Mouse (Mus musculus): ENCODE results near the gene Smim14.

Gene Smim14

DNA sequence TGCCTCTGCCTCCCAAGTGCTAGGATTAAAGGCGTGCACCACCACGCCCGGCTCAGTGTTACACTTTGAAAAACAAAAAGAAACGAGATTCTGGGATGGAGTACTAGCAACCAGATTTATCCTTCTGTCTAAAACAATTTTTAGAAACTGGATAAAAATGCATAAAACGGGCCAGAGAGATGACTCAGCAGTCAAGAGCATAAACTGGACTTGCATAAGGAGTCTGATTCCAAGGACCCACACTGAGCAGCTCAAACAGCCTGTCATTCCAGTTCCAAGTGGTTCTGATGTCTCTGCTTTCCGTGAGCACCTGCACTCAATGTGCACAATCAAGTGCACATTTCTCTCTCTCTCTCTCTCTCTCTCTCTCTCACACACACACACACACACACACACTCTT lies 67.2 kb downstream of the Smim14 start:
- no peak for DNase-seq (ENCODE audit: extremely low spot score, low read depth, low spot score)

DNA sequence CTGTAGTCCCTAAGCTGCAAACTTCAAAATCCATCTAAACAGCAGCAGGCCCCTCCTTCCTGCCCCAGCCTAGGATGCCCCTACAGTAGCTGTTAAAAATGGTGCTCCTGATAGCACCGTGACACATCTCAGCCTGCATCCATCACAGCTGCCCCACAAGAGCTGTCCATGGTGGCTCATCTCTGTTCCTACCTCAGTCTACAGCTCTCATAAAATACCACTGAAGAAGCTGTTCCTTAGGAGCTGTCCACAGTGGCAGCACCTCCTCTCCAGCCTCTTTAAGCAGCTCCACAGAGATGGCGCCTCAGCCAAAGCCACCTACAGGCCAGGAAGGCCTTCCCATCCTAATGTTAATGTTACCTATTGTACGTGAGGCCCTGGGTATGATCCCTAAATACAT lies 70.1 kb downstream of the Smim14 start:
- DNase-seq (ENCODE audit: extremely low spot score, low read depth, low spot score): no peak

DNA sequence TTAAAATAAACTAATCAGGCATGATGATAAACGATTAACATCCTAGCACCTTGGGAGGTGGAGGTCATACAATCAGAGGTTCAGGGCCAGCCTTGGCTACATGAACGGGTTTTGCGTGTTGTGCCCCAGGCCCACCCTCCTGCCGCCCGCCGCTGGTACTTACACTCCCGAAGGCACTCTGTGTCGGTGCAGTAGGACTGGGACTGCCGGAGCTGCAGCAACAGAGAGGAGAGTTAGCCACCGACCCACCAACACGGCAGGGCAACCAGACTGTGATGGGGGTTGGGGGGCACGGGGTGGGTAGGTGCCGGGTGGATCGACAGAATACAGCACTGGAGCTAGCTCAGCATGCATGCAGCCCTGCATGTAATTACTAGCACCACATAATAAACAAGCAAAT lies 76.6 kb downstream of the Smim14 start:
- DNase-seq (ENCODE audit: extremely low spot score, low read depth, low spot score): no peak

DNA sequence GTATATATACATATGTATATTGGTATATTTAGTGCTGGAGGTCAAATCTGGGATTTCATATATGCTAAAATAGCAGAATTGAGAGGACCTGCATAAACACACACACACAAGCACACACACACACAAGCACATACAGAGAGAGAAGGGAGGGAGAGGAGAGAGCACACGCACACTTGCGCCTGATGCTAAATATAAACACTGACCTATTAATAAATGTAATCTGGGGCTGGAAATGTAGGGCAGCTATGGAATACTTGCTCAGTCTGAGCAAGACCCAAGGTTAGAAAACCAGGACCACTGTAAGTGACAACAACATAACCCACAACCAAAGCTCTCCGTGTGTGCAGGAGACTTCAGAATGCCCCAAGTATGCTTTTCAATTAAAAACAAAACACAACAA lies 77.5 kb downstream of the Smim14 start:
- no peak for DNase-seq (ENCODE audit: extremely low spot score, low read depth, low spot score)

DNA sequence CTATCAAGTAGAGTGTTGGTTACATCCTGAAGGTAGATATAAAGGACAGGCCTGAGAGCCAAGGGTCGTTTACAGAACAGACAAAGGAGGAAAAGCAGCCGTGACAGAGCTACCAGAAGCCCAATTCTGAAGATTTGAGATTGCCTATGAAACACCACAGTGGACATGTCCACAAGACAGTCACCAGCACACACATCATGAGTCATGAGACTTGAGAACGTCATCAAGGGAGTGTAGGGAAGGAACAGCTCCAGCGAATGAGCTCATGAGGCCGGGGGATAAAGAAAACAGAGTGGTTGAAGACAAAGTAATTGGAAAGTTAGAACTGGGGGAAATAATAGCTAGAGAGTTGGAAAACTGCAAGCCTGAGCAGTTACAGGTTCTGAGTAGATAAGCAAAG lies 79.1 kb downstream of the Smim14 start:
- no peak for DNase-seq (ENCODE audit: extremely low spot score, low read depth, low spot score)

DNA sequence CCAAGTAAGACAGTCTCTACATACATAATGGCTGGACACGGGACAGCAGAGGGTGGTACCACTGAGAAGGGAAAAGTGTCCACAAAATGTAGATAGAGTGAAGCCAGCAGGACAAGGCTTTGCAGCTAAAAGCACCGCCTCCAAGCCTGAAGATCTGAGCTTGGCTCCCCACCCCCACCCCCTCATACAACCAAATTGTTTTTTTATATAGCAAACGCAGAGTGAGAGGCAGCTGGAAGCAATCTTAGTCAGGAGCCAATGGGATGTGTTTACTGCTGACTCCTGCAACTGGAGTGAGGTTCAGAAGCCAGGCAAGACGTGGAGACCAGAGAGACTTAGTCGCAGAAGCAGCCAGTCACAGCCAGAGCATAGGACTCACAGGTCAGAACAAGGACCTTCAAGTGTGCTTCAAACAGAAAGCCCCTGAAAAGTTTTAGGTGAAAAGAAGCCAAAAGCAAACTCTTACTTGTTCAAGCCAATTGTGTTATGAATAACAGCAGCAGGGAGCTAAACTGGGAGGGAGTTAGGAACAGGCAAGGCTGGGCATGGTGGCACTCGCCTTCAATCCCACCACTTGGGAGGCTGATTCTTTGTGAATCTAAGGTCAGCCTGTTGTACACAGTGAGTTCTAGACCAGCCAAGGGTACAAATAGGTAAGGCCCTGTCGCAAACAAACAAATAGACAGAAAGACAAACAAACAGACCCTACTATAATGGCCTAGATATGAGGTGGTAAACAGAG lies 79.7 kb downstream of the Smim14 start:
- DNase-seq (ENCODE audit: extremely low spot score, low read depth, low spot score): peak; percentile 41

DNA sequence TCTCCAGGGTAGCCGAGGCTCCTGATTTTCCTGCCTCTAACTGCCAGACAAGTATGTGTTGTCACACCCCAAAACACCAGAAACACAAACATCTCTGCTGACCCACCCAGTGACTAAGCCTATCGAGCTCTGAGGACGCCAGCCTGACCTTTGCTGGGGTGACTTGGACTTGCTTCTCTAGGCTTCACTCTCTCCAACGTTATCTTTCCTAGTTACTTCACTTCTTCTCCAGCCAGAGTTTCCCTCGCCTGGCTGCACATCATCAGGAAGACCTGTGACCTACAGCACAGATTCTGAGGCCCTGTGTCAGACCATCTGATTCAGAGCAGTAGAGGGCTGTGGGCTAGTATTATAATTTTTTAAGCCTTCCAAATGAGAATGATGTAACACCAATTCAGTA lies 82.2 kb downstream of the Smim14 start:
- no peak for DNase-seq (ENCODE audit: extremely low spot score, low read depth, low spot score)

DNA sequence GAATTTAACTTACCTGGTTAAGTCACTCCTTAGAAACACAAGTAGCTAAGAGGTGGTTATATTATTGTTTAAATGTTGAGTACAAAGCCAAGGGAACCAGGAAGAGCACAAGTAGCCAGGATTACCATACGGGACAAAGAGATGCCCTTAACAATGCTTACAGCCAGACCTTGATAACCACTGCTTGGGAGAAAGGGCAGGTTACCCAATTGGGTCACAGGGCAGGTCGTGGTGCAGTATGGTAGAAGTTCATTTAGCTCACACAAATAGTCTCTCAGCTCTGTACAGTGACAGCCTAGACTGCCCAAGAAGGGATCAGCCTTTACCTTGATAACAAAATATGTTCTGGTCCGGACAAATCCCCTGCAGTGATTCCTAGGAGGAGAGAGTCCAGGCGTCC lies 88.0 kb downstream of the Smim14 start:
- no peak for DNase-seq (ENCODE audit: extremely low spot score, low read depth, low spot score)

DNA sequence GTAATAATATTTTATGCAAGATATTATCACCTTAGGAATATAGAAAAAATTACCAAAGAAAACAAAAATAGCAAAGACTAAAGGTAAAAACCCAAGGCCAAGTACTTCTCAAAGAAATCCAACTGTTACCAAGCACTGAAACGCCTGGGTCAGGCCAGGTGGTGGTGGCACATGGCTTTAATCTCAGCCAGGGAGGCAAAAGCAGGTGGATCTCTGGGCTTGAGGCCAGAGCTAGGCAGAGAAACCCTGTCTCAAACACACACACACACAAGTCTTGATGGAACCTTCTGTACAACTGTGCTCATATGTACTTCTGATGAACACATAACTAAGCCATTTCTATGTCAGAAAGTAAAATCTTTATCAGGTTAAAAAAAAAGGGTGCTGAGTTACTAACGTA lies 89.2 kb downstream of the Smim14 start:
- no peak for DNase-seq (ENCODE audit: extremely low spot score, low read depth, low spot score)

DNA sequence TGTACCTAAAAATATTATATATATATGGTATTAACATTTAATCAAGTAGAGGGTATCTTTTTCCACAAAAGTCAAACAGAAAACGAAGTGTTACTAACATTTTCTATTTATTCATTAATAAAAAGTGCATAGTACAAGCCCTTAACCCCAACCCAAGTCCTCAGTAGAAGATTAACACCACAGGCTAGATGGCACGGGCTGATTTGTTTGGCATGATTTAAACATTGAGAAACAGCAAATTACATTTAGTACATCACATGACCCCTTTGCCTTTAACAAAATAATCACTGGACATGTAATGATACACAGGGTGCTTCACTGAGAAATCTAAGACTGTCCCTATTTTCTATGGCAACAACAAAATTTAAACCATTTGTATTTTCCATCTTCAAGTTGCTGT lies 90.2 kb downstream of the Smim14 start:
- no peak for DNase-seq (ENCODE audit: extremely low spot score, low read depth, low spot score)

DNA sequence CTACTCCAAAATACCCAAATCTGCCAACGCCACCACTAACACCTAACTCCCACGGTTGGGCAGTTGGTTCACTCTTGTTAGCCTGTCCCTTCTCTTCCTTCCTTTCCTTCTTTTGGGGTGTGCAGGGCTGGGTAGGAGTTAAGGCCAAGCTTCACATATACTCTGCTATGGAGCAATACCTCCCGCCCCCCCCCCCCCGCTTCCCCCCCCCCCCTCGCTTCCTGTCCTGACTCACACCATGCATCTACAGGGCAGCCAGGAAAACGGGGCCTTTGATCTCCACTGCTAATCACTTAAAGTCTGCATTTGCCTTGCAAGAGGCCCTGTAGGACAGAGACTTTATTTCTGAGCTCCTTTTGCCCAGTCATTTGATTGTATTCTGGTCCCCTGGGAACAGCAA lies 92.0 kb downstream of the Smim14 start:
- no peak for DNase-seq (ENCODE audit: extremely low spot score, low read depth, low spot score)

DNA sequence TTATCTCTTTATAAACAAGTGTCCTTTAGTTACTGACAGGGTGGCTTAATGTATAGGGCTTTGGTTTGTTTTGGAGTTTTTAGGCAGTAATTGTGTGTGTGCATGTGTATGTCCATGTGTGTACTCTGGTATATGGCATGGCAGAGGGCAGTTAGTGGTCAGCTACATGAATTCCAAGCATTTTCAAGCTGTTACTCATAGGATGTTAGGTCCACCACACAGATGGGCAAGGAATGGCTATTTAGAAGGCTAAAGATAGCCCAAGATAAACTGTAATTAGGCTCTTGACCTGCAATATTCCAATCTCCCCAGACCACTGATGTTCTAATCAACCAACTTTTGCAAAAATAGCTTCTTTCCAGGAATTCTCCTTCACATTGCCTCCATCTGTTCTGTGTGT lies 98.9 kb downstream of the Smim14 start:
- DNase-seq (ENCODE audit: extremely low spot score, low read depth, low spot score): no peak

DNA sequence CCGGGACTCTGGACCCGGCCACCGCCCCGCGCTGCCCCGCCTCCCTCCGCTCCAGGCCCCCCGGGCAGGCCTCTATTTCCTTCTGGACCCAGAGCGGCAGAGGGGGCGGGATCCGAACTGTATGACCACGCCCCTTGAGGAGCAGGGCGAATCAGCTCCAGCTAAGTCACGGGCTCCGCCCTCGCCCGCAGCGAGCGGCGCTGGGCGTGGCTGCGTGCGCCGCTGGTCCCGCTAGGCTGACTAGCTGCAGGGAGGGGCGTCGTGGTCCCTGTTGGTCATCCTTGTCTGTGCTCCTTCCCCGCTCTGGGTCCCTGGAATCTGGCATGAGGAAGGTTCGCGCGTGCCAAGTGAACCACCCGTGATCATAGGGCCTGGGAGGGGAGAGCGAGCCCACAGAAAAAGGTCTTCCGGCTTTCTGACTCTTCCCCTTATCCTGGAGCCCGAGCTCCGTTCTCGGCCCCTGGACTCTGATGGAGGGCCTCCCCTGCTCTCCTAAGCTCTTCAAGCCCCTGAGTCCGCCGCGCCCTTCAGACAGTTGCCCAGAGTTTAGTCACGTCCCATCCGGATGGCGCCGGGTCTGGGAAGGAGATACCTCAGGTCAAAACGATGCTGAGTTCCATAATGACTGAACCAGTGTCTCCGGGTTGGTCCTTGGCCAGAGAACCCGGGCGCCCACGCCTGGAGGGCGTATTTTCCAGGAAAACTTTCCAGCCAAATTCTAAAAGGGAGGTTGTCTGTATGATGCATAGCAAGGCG lies 101.0 kb downstream of the Smim14 start, which contains the start of gene Ugdh:
TSS of gene Ugdh (minus strand) at position 144 of the 756 bp plus-strand sequence.
- peak; percentile 86 for DNase-seq (ENCODE audit: extremely low spot score, low read depth, low spot score)

DNA sequence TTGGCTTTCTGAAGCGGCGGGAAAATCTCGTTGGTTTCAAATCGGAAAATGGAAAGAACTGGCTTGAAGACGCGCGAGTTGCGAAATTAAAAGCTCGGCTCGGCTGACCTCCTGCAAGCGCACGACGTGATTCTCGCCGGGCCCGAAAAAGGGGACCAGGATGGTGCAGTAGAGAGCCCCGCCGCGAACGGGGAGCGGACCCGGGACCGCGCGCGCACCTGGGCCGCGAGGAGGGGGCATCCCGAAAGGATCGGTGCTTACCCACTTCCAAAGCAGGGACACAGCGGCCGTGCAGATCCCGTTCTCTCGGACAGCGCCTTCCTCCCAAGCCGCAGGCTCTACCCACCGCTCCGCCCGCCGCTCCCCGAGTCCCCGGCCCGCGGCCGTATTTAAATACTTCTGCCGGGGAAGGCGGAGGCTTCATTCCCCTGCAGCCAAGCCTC lies 101.6 kb downstream of the Smim14 start:
- DNase-seq (ENCODE audit: extremely low spot score, low read depth, low spot score): no peak

DNA sequence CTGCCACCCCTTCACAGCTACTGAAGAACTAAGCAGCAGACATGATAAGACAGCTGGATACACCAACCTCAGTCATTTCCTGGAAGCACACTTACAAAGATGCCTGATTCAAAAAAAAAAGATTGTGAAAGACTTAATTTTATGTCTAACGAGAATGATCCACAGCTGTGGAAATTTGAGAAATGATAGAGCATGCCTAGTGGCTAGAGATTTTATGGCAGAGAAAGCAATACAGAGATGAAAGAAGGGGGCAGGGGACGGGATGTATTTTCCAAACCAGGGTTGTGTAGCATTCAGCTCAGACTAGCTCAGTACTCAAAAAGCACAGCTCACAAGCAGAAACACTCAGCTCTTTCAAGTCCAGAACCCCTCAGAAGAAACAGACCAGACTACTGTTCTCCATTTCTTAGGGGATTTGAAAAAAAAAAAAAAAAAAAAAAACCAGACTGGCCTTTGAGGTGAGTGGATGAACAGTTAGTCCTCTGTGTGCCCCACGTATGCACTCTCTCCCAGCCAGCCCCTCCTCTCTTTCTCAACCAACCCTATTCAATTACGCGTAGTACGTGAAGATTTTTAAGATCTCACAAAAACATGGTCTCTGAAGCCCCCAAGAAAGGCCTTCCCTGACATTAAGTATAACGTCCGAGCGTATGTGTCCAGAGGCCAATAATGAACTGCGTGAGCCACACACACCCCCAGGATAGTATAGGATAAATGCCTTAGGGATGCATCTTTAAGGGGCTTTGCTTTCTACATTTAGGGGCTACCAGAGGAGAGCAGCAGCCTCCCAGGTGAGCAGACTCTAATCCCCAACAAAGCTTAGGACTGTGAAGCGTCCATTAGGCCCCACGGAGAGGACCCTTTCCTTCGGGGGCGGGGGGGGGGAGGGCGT lies 102.3 kb downstream of the Smim14 start:
- DNase-seq (ENCODE audit: extremely low spot score, low read depth, low spot score): no peak

DNA sequence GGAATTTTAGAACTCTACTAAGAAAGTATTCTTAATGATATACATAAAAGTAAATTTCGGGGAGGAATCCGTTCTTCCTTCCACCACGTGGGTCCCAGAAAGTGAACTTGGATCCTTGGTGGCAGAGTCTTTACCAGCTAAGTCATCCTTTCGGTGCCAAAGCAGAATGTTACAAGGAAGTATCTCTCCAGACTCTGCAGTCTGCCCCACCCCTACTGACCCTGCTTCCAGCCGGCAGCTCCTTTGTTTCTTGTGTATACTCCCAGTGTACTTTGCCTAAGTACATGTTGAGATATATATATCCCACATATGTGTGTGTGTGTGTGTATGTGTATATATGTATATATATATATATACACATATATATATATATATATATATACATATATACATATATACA lies 107.5 kb downstream of the Smim14 start:
- DNase-seq (ENCODE audit: extremely low spot score, low read depth, low spot score): no peak

DNA sequence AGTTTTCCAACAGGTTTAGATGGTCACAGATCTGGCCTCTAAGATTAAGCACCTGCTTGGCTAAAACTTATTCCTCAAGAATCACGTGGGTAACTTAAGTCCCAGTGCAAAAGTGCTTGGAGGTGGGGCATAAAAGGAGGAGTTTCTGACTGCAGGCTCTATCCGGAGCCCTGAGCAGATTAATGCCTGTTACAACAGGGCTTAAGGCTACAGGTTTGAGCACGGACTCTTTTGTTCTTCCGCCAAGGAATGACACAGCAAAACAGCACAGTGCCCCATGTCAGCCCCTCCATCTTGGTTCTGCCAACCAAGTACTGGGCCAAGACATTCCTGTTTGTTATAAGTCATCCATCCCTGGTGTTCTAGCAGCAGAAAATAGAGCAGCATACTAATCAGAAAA lies 108.7 kb downstream of the Smim14 start:
- DNase-seq (ENCODE audit: extremely low spot score, low read depth, low spot score): no peak

DNA sequence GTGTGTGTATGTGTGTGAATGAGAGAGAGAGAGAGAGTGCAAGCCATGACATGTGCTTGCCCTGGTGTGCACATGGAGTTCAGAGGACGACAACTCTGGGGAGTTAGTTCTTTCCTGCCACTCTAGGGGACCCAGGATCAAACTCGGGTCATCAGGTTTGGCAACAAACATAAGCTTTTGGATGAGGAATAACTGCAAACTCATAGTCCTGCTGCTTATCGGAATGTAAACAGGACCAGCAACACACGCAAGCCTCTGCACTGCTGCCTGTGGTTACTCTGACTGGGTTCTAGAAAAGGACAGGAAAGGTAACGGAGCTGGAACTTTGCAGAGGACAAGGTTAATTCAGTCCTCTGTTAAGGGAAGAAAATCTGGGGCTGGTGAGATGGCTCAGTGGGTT lies 111.7 kb downstream of the Smim14 start:
- DNase-seq (ENCODE audit: extremely low spot score, low read depth, low spot score): no peak

DNA sequence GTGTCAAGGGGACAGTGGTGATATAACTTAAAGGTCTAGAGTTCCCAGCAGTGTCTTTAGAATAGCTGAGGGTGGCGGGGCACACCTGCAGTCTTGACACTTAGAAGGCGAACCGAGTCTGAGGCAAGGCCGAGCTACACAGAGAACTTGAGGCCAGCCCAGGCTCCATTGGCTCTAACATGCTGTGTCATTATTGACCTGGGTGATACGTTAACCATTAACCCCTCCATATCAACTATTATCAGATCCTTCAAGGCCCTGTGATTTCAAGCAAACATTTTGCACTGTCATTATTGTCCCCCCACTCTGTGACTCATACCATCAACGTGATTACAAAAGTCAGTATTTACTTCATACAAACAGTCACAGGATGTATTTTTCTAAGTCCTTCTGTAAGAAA lies 112.8 kb downstream of the Smim14 start:
- DNase-seq (ENCODE audit: extremely low spot score, low read depth, low spot score): no peak

DNA sequence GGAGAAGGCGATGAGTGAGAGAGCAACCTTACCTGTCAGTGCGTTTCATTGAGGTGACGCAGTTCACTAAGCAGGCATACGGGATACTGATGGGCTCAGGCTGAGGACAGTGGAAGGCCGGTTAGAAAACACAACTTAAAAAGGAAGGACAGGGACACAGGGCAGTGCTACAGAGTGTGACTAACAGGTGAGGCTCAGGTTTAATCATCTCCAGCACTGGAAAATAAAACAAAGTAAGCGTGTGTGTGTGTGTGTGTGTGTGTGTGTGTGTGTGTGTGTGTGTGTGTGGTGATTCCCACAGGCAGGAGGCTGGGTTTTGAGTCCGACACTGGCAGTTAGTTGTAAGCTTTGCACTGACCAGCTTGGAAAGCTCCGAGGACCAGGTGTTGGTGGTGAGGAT lies 114.2 kb downstream of the Smim14 start:
- DNase-seq (ENCODE audit: extremely low spot score, low read depth, low spot score): no peak

DNA sequence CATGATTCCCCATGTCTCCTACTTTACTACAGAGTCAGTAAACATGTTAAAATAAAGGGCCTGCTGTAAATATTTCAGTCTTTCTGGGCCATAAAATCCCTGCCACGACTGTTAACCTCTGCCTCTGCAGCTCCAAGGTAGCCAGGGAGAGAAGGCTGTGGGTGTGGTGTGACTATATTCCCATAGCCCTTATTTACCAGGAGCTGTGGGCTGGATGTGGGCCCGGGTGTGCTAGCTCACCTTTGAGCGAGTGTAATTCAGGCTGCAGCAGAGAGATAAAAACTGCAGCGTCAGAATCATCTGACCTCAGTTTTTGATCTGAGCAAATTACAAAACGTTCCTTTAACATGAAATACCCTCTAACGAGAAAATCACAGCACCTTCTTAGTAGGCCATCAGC lies 116.2 kb downstream of the Smim14 start:
- no peak for DNase-seq (ENCODE audit: extremely low spot score, low read depth, low spot score)

DNA sequence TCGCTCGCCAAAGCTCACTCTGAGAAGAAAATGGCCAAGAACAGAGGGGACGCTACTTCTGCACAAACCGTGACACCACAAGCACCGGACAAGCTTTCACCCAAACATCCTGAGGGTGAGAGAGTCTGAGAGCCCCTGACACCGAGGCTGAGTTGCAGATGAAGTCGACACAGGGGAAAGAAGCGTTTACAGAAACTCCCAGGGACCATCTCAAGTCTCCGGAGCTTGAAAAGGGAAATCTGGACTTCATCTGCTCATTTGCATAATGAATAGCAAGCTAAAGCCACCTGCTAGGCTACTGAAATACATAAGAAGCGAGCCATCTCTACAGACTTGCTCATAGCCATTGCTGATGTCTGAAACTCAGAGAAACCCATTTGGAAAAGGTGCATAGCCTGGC lies 117.8 kb downstream of the Smim14 start:
- no peak for DNase-seq (ENCODE audit: extremely low spot score, low read depth, low spot score)
